Mouse (Mus musculus): ENCODE measurements around the gene Rnase4.
A peak's percentile ranks its signal among the peaks of the same experiment; 100 is the strongest.

The Rnase4 gene

DNA sequence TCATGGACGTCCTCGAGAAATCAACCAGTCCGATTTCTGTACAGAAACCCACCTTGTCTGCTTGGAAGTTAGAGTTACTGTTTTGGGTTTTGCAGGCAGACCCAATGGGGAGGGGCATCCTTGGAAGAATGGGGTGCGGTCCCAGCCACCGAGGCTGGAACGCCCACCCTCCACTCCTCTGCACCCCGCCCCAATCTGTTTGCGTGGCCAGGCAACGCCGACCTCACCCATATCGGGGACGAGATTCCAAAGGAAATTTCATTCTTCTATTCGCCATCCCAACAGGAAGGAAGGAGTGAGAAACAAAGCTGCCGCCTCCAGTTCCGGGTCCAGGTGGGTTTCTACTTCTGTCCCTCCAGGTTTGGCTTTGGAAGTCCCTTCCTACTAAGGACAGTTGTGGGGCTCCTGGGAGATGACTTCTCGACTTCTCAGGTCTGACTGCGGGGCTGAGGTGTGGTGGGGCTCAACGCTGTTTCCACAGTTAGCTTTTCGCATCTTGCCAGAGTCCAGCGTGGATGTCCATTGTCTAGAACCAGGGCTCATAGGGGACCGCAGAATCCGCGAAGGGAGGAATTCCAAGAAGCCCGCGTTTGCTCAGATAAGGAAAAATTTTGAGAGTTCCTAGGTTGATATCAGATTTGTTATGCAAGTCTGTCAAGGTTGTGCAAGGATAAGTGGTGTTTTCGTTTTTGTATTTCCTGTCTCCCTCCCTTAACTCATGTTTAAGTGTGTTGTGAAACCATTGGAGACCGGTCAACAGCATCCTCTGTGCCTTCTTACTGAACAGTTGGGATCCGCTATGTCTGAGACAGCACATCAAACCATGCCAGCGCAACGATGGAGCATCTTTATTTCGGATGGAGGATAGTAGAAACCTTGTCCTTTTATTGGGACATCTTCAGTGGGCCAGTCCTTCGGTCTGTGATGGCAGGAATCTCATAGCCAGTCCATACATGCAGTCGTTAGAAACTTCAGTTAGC, at the start of gene Rnase4, which contains the start of gene Ang:
Gene Rnase4, plus strand, starts transcription at position 157 of the 980 bp plus-strand sequence.
Gene Ang, plus strand, starts transcription at position 230 of the 980 bp plus-strand sequence.
- peak; percentile 63 to 76 for DNase-seq (ENCODE audit: low spot score in 2 of 2)

DNA sequence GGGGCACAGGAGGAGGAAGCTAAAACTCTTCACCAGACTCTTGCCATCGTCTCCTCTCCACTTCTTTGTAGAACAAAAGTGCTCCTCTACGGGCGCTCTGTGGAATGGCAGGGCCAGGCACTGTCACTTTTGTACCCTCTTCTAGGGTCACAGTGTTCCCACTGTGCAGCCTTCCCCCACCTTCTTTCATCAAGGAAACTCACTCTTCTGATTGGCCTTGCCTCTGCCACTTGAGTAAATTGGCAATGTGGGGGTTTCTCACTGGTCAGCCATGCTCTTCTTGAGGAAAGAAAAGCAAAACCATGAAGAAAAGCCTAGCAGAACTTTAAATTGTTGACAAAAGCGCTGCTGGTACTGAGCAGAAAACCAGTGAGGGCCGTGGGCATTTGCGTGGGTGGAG, 49.1 kb upstream of the Rnase4 start, which contains the start of gene Rnase9:
Gene Rnase9, minus strand, starts transcription at position 101 of the 400 bp plus-strand sequence.
- no peak for DNase-seq (ENCODE audit: low spot score in 2 of 2)

DNA sequence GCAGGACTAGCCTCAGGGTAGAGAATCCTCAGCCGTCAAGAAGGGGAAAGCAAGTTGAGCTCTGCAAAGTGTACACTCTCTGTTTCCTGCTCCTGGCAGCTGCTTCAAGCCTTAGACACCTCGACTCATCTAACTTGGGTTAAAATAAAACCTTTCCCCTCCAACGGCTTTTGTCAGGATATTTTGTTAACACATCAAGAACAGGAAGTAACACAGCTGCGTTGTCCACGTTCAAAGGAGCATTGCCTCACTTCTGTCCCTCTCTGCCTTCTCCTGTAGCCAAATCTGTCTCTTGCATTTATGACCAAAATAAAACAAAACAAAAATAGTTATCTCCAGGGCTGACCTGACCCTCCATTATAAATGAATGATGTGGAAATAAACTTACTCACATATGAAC, 43.0 kb upstream of the Rnase4 start:
- DNase-seq (ENCODE audit: low spot score in 2 of 2) = no peak

DNA sequence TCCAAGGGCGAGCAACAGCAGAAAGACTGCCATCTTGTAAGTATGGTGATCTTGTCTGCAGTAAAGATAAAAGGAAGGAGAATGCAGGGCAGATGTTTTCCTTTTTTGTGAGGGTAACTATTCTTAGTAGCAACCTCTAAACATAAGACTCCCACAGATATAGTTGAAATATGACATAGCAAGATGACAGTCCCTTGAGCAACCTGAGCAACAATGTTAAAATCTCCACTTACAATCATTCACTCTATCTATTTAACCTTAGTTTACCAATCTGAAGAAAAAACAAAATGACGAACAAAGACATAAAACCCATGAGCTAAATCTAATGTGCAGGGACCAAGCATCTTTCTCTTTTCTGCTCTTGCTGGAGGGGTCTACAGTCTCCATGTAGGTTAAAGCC, 40.8 kb upstream of the Rnase4 start, which contains the start of gene Rnase11:
Gene Rnase11, minus strand, starts transcription at position 101 of the 400 bp plus-strand sequence.
- DNase-seq (ENCODE audit: low spot score in 2 of 2) = no peak

DNA sequence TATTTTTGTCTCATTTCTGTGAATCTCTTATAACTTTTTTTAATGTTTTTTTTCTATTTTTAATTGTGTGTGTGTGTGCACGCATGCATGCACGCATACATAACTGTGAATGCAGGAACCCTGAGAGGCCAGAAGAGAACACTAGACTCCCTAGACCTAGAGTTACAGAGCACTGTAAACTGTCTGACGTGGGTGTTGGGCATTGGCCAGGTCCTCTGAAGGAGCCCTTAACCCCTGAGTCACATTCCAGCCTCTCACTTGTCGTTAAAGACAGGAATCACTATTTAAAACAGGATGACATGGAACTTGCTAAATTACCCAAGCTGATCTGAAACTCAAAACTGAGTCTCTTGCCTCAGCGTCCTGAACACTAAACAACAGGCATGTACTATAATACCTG, 38.9 kb upstream of the Rnase4 start:
- no peak for DNase-seq (ENCODE audit: low spot score in 2 of 2)

DNA sequence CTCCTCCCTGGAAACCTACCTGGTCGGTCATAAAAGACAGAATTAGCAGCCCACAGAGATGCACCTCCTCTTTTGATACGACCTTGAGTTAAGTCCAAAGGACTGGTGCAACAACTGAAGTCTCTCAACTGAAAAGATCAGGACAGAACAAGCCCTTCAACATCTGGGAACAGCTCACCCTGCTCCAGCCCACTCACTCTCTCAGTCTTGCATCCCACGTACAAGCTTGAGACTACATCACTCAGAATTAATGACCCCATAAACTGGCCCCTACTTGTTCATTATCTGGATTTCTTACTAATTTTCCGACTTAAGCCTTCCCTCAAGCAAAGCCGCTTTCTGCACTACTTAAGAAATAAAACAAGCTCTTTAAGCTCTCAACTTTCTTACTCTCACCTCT, 37.7 kb upstream of the Rnase4 start:
- DNase-seq (ENCODE audit: low spot score in 2 of 2) = no peak

DNA sequence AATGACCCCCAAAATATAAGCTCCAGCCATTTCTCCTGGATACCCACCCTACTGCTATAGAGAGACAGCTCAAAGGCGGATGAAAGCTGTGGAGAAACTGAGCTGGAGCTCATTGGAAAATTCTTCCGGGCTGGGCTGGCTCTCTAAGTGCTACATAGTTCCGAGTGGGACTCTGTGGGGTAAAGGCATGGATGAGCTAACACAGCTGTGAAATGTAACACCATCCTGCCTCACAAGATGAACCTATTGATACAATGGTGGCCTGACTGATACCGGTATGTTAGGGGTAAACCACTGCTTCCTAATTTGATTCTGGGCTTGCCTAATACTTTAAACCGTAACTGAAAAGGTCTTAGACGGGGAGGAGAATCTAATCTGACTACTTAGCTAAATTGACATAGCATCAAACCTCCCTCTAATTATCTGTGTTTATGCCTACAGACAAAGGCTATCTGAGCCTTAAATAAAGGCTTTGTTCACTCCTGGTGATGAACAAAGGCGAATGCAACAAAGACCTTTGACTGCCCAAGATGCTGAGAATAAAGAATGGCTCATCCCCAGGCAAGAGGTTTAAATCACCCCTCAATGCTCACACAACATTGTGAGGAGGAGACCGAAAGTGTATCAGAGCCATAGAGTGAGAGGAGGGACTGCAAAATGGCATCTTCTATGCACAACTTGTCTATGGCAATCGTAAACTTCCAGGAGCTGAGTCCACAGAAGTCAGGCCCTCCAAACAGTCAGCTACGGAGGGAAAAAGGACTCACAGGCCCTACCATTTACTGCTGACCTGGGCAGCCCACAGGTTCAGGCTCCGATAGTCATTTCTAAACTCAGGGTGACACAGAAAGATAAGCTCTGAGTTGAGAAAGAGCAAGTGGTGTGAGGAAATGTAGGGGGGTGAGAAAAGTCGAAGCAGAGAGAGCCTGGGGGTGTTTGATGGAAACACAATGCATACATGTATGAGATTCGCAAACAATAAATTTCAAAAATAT, 36.3 kb upstream of the Rnase4 start:
- no peak for DNase-seq (ENCODE audit: low spot score in 2 of 2)

DNA sequence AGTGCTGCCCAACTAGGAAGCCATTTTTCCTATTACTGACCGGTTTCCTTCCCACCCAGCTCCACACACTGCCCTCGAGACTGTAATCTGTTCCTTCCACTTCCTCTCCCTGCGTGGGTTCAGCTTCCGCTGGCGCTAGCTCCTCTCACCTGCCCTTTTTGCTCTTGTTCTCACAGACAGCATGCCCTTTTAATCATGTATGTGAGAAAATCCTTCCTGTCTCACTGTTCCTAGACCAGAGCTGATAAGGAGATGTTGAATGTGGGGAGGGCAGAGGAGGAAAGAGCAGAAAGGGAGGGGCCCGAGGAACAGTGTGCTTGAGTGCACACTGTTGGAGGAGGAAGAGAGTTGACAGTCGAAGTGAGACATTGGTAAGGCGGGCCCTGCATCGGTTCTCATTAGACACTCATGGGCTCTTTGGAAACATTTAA, 33.5 kb upstream of the Rnase4 start, which contains the start of gene Rnase12:
Gene Rnase12, minus strand, starts transcription at position 261 of the 431 bp plus-strand sequence.
- no peak for DNase-seq (ENCODE audit: low spot score in 2 of 2)

DNA sequence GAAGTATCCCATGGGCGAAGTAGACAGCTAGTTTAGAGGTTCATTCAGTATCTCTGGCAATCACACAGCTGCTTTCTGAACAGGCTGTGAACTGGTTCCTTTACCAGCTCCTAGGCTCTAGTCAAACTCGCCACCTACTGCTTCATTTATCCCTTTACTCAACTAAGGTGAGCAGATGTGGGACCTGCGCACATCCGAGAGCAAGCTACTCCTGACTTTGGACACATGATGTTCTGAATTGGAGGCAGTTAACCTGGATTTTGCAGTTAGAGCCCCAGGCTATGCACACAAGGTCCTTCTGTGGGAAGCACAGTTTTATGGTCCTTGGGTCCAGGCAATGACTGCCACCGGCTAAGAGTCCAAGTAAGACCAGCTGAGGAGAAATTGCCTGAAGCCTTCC, 30.1 kb upstream of the Rnase4 start:
- DNase-seq (ENCODE audit: low spot score in 2 of 2) = no peak

DNA sequence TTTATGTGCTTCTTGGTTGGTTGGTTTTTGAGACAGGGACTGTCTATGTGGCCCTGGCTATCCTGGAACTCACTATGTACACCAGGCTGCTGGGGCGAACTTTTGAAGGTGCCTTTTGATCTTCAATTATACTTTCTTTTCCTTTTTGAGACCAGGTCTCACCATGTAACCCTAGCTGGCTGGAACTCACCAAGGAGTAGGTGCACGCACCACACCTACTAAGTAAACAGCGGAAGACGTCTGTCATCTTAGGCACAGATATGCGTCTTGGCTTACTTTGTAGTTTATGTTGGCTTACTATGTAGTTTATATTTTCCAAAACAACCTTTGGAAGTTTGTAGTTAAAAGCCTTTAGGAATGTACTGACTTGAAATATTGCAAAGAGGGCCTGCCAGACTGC, 21.9 kb upstream of the Rnase4 start:
- DNase-seq (ENCODE audit: low spot score in 2 of 2) = no peak

DNA sequence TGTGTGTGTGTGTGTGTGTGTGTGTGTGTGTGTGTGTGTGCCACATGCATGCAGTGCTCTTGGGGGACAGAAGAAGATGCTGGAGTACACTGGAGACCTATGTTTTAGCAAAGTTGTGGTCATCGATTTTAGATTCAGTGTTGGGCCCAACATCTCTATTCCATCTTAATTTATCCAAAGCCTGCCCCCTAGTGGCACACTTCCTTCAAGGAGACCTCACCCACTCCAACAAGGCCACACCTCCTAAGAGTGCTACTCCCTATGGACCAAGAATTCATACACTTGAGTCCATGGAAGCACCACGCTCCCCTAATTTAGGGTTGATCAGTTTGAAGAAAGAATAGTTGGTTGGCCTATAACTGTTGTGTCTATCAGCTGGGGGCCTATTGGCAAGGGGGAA, 21.3 kb upstream of the Rnase4 start:
- no peak for DNase-seq (ENCODE audit: low spot score in 2 of 2)

DNA sequence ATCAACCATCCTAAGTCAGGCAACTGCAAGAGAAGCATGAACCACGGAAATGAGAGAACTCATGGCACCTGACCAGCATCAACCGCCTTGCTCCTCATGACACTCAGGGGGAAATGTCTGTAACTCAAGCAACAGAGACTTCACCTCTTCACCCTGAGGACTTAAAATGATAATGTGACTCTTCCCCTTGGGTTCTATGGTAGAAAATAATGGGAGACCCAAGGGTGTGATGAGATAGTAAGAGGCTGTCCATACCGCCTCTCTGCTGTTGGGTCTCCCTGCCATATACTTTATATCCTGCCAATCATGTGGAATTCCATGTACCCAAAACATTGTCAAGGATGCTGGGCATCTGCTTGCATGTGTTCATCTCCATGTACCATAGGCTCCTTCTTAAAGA, 16.5 kb upstream of the Rnase4 start, which contains the start of gene Olfr750:
Gene Olfr750, minus strand, starts transcription at position 101 of the 400 bp plus-strand sequence.
- no peak for DNase-seq (ENCODE audit: low spot score in 2 of 2)

DNA sequence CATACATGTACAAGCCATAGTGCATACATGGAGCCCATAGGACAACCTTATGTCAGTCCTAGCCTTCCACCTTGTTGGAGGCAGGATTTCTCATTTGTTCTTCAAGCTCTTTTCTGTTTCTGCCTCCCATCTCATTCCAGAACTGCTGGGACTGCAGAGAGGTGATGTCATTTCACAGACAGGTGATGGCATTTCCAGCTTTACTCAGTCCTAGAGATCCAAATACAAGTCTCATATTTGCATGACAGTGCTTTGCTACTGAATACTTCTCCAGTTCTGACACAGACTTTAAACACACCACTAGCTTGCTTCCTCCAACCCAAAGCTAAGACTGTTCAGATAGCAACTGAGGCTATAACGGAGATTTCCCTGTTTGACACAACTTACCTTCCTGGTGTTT, 11.7 kb upstream of the Rnase4 start:
- no peak for DNase-seq (ENCODE audit: low spot score in 2 of 2)

DNA sequence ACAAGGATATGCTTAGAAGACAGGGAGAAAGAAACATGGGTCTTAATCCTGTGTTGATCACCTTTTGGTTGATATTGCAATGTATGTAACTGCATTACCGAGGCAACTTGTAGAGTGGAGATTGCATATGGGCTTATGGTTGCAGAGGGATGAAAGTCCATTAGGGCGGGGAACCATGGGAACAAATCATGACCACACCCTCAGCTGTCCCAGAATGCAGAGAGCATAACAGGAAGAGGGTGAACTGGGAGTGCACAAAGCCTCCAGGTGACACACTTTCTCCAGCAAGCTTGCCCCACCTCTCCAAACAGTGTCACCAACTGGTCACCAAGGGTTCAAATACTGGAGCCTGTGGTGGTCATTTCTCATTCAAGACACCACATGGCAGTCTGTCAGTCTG, 9.8 kb upstream of the Rnase4 start:
- DNase-seq (ENCODE audit: low spot score in 2 of 2) = no peak

DNA sequence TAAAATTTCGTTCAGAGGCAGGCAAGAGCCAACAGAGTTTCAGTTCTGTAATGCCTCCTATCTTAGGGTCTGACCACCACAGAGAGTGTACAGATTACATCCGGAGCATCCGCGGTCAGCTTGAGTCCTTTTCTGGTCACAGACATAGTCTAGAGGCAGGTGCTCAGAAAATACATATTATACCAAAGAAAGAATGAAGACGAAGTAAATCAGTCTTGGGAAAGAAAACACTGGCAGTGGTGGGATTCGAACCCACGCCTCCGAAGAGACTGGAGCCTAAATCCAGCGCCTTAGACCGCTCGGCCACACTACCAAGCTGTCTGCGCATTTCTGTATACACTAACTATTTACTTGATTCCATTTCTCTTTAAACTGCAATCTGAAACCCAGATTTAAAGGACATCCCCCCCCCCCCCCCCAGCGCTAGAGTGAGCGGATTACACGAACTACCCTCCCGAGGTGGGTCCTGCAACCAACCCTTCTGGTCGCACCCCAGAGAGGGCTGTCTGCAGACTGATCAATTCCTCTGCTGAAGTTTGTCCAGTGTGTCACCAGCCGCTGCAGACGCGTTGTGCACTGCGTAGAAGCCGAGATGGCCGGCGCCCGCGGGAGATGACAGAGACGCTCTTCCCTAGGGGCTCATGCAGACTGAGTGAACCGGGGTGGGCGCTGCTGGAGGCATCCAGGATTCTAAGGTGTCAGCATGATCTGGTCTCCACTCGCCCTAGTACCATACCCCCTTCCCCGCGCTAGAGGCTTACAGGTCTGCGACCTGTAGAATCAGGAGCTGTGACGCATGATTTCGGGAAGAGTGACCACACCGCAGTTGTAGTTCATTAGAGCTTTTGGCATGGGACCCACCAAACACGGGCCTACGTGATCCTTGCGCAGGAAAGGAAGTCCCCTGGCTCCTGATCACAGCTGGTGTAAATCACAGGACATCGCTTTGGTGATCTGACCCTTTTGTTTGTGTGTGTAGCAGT, 8.0 kb upstream of the Rnase4 start:
- DNase-seq (ENCODE audit: low spot score in 2 of 2) = peak in 1 of 2 experiments; percentile 47

DNA sequence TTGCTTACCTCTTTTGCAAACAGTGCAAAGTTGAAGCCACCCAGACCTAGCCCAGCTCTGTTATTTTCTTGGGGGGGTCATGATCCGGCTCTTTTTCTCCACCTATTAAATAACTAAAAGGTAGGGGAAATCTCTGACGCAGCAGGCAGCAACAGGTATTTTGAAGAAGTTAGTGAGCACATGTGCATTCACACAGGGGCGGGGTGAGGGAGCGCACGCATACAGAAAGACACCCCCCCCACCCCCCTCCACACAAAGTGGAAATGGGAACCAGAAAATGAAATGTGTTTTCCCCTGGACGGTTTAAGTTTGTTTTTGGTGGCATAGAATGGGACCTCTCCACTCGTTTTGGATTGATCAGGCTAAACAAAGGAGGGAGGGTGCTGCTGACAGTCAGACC, 7.1 kb upstream of the Rnase4 start:
- no peak for DNase-seq (ENCODE audit: low spot score in 2 of 2)

DNA sequence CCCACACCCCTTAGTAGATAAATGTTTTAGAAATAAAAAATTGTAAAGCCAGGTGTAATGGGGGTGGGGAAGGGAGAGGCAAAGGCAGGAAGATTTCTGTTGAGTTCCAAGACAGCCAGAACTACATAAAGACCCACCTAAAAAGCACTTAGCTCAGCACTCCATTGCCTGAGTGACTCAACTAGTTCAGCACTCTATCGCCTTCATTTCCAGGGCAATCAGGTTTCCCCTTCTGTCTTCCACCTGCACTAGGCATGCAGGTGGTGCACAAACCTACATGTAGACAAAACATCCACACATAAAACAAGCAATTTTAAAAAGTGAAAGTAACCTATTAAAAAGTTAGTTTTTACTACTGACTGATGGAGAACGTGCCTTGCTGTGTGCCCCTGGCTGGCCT, 5.8 kb upstream of the Rnase4 start:
- no peak for DNase-seq (ENCODE audit: low spot score in 2 of 2)

DNA sequence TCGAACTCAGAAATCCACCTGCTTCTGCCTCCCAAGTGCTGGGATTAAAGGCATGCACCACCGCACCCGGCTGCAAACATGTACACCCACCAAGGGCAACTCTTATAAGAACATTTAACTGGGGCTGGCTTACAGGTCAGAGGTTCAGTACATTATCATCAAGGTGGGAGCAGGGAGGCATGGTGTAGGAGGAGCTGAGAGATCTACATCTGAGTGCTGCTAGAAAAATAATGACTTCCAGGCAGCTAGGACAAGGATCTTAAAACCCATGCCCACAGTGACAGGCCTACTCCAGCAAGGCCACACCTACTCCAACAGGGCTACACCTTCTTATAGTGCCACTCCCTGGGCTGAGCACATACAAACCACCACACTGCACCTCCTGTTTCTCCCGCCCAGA, 5.0 kb upstream of the Rnase4 start:
- no peak for DNase-seq (ENCODE audit: low spot score in 2 of 2)

DNA sequence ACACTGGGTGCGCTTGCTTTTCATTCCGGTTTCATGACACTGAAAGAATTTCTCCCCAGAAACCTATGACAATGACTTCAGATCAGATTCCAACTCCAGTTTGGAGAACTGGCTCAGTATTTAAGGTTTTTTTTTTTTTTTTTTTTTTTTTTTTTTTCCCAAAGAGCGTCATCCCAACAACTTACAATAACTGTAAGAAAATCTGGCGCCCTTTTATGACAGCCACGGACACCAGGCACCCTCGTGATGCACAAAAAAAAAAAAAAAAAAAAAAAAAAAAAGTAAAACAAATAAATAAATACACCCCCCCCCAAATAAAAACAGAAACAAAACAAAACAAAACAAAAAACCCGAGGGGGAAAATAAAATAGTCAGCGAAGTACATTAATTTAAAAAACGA, 3.1 kb upstream of the Rnase4 start:
- DNase-seq (ENCODE audit: low spot score in 2 of 2) = no peak

DNA sequence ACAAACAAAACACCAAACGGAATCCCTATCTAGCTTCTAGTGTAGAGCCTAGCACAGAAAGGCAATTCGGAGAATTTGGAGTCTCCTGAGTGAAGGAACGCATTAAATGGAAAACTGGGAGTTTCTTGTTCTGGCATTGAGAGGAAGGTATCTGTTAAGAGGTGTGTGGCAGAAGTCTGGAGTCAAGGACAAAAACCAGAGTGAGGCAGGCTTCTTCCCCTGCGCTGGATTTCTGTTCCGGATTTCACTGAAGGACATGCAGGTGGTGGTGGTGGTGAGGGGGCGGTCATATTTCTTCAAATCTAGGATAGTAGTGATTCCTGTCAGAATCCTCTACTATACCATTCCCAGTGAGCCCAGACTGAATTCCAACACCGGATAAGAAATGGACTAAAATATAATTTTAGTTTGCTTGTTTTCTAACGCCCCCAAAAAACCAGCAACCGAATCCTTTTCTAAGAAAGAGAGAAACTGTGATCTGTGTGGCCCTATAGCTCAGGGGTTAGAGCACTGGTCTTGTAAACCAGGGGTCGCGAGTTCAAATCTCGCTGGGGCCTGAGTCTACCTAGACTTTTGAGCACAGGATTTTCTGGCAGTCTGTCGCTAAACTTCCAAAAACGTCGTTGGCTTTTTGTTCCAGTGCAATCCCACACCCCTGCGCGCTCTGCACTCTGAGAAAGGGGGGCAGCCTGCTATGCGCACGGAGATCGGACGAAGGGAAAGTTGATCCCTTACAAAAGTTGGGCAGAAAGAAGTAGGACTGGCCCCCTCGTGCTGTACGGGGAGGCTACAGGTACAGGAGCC, 2.5 kb upstream of the Rnase4 start:
- peak; percentile 71 to 81 for DNase-seq (ENCODE audit: low spot score in 2 of 2)
